Mouse (Mus musculus) regulatory T cell (primary cell): Measurements from ENCODE around the gene Gm16427.
"Not testable (repeated sequence)": the region's sequence is repeated elsewhere in the genome, so short reads cannot be mapped to it uniquely, and the experiment has no call there.

Source experiments
- in situ Hi-C: fragments of 300-600 bp; cut with MboI, MseI; formaldehyde crosslinking; loops from one replicate; pipeline ENCODE4 v1.15.1; 2025; ENCODE audit warnings: high pct_unique_total_duplicates

Gm16427 gene

GRCm38 (mm10) chr5:93540100-93540499 is at the start of gene Gm16427:
TSS of gene Gm16427 (minus strand) at chr5:93540200.
- in situ Hi-C loops: not testable (repeated sequence)
